Mouse (Mus musculus) brain, embryonic 14.5 days (tissue): ENCODE results near the gene Cela3b. TPM values are rescaled to one million over a fixed set of nuclear protein-coding genes. Genes with fewer than 3 reads are reported as not detected.

Experiments
- DNase-seq: peaks from one replicate; pipeline ENCODE4 v3.0.0-alpha.2; 2011; ENCODE audit warnings: low read depth
- CTCF ChIP-seq: fragments of 200-500 bp; IDR thresholded peaks from 2 replicates; pipeline ENCODE4 v1.5.1; 2012; ENCODE audit warnings: inconsistent platforms, mild to moderate bottlenecking, moderate library complexity, borderline replicate concordance; ENCODE audit not compliant: insufficient read depth, insufficient read length; ENCODE audit errors: extremely low read depth
- POLR2A ChIP-seq: fragments of 200-500 bp; IDR thresholded peaks from 2 replicates; pipeline ENCODE4 v1.6.1; 2012; ENCODE audit warnings: mild to moderate bottlenecking, inconsistent platforms, borderline replicate concordance; ENCODE audit not compliant: poor library complexity, insufficient read depth, insufficient read length, severe bottlenecking; ENCODE audit errors: extremely low read depth
- polyA plus RNA-seq: library from polyadenylated mRNA; depleted of rRNA; stranded (reverse); fragments of >200 nt; gene quantifications from 2 replicates; pipeline ENCODE4 v1.2.3, GENCODE M21; 2012

Cela3b gene
- polyA plus RNA-seq, 1 experiment, result not detected

DNA sequence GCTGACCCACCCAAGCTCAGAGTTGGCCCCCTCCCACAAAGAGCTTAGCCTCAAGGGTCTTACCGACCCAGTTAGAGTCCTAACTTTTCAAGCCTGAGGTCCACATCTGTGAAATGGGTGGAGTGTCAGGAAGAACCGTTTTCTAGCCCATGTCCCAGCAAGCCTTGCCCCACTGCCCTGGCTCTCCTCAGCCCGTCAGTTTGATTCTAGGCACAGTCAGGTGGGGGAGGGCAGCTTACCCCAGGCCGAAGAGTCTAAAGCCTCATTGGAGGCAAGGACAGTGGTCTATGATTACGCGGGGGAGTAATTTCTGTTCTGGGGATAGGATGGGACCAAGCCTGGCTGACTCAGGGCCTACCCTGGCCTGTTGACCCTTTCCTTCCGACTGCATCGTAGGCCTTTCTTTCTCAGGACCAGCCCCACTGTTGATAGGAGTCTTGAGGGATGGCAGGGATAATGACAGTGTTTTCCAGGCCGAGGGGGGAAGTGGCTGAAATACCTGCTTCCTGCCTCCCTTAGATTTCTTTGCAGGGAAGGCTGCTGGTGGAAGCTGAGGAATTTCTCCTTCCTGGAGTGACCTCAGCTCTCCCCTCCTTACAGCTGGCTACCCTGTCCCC, 40.5 kb upstream of the Cela3b start:
- TF ChIP-seq POLR2A, result no peak
- no peak for TF ChIP-seq CTCF
- no peak for DNase-seq

DNA sequence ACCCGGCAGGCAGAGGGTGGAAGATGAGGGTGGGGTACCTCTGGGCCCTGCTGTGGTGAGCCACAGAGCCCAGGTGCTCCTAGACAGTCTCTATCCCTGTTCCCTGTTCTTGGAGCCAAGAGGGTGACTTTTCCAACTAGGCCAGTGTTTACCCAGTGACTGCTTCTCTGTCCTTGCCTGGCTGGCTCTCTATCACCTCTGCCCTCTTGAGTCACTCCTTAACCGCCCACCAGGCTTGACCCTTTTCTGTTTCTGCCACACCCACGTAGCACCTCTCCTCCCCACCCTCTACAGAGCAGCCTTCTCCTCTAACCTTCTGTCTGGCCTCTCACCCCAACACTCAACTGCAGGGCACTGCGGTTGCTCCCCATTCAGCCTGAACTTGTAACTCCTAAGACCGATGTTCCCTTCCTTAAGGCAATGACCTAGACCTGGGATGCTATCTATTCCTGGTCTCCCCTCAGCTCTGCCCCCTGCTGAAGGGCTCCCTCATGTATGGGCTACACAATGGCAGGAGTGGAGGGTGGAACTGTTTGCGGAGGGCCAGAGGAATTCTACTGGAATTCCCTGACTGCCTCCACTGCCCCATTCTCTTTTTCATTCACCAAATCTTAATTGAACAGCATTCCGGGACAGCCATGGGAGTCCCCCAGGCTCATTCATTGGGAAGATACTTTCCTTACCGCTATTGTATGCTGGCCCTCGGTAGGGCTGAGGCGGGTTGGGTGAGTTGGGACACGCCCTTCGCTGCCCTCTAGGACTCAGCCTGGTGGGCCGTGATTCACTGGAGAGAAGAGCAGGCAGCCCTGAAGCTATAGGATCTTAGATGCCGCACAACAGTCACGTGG, 39.7 kb upstream of the Cela3b start:
- TF ChIP-seq CTCF (no peak), POLR2A (no peak)
- DNase-seq, result no peak

DNA sequence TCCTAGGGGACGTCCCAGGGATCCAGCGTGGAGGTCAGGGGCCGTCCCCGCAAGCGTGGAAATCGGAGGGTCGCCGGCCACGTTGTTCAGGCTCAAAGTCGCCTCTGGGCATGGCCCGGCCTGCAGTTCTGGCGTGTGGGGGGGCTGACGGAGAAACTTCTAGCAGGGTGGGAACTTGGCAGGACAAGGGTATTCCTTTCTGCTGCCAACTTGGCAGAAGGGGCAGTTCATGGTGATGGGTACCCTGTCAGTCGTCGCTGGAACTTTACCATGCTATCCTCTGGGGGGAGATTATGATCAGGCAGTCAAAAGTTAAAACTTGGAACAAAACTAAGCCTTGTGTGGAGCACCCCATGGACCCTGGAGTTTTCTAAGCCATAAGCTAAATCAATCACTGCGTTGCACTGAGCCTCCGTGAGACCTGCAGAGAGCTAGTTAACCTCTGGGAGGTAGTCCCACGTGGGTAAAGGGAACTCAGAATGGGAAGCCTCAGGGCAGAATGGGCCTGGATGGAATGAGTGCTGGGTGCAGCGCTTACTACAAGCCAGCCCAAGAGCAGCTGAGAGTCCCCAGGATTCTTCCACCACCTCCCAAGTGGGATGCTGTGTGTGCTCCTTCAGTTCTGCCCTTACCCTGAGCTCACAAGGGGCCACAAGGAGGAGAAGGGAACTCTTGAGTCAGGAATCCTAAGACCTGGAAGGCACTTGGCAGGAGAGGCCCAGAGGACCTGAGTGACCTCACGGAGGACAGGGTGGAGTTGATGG, 38.9 kb upstream of the Cela3b start:
- TF ChIP-seq POLR2A (no peak), CTCF (no peak)
- DNase-seq, result peak; percentile 68

DNA sequence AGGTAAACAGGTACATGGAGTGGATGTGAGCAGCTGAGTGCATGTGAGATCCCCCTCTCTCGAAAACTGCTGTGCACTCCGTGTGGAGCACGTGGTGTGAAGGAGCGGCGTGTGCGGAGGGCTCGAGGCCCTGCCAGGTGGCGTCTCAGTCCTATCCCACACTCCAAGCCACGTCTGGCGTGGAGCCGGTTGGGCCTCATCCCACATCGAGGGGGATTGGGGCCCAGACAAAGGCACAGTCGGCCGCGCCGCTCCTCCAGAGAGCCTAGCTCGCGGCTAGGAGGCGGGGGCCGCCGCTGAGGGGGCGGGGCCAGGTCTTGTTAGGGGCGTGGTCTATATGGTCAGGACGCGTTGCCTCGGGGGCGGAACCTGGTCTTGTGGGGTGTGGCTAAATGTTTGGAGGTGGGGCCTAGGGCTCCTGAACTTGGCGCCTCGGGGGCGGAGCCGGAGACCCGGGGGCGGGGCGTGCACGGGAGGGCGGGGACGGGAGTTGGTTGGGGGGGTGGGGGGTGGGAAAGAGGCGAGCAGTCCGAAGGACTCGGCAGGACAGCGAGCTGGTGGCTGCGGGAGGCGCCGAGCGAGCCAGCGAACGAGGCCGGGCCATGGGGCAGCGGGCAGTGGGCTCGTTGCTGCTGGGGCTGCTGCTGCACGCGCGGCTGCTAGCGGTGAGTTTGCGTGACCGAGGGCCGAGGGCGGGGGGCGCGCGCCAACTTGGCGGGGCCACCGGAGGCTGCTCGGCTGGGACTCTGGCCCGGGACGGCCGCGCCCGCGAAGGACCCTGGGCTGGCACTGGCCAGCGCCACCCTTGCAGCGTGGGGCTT, 38.1 kb upstream of the Cela3b start, which contains the start of gene Hspg2:
TSS of gene Hspg2 (plus strand) at position 510 of the 821 bp plus-strand sequence.
- DNase-seq, result peak; percentile 97
- TF ChIP-seq POLR2A, result peak; percentile 54; the same call in 1 of the 2 replicates
- no peak for TF ChIP-seq CTCF

DNA sequence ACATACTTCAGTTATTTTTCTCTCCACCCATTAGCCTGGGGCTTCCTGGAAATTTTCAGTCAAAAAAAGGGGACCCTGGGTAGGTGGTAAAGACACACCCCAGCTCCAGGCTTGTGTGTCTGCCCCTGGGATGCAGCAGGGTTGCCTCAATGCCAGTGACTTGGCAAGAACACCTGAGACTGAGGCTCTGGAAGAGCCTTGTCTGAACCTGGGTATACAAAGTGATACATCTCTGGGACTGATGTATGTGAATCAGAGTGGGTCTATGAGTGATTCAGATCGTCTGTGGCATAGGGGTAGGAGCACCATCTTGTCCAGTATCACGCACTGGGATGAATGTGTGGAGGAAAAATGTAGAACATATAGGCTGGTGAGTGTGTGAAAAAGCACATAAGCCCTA, 37.2 kb upstream of the Cela3b start:
- TF ChIP-seq POLR2A (no peak), CTCF (no peak)
- DNase-seq, result no peak

DNA sequence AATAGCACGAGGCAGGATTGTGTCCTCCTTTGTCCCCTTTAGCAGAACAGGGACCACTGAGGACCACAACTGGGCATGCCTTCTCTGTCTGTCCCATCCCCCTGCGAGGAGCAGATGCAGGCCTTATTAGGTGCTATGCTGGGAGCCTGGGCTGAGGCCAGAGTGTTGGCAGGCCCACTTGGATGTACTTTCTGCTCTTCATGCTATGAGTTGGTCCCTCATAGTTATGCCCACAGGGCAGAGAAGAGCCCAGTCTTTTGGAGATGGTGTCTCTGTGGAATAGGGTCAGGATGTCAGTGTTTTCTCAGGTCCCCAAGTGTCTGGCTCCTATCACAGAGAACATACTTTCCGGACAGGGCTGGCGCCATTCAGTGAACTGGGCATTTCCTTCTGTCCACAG, 36.7 kb upstream of the Cela3b start:
- DNase-seq, result no peak
- TF ChIP-seq POLR2A (no peak), CTCF (no peak)

DNA sequence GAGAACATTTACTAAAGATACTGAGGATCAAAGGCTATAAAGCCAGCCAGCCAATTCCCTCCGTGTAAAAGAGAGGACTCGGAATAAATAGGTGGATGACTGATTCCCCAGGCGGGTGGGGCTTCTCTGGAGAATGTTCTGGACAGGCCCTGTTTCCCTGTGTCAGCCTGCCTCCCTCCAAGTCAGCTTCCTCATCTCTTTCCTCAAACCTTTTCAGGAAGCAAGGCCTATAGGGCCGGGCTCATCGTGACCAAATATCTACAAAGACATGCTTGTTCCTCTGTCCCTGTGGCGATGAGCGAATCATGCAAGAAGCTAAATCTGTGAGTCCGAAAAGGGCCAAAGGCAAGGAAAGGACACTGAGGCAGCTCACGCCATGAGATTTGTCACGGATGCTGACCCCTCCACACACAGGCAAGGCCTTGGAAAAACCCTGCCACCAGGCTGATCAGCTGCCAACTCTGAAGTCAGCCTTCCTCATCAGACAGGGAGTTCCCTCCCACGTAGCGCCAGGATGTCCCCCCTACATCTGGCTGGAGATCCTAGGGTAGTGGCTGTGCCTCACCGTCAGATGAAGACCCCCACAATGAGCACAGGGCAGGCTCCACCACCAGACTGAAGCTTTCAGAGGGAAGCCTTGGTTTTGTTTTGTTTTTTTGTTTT, 34.9 kb upstream of the Cela3b start:
- no peak for DNase-seq
- TF ChIP-seq CTCF, result no peak
- TF ChIP-seq POLR2A, result no peak

DNA sequence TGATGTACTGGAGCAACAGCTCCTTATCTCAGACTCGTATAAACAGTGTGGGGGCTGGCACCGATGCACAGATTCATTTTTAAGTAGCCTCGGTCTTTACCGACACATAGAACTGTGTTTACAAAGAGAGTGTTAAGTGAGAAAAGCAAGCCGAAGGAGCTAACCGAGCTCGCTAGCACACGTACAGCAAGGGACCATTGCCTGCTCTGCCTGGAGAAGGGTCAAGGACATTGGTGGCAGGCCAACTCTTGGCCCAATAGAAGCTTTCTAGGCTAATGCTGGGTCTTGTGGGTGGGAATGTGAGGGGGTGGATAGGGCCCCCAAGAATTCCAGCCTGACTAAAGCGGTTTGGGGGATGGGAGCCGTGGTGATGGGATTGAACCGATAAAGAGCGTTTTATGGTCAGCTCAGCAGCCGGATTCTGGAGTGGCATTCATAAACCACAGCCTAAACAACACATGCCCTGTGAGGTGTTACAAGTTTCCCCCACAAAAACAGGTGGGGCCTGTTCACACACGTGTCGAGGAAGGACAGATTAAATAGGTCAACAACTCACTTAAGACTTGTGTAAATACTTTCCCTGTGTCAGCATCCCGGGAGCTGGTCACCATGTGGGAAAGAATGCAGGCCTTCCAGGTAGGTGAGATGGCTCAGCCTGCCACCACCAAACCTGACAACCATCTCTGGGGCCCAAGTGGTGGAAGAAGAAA, 31.8 kb upstream of the Cela3b start:
- no peak for TF ChIP-seq POLR2A
- TF ChIP-seq CTCF, result no peak
- no peak for DNase-seq

DNA sequence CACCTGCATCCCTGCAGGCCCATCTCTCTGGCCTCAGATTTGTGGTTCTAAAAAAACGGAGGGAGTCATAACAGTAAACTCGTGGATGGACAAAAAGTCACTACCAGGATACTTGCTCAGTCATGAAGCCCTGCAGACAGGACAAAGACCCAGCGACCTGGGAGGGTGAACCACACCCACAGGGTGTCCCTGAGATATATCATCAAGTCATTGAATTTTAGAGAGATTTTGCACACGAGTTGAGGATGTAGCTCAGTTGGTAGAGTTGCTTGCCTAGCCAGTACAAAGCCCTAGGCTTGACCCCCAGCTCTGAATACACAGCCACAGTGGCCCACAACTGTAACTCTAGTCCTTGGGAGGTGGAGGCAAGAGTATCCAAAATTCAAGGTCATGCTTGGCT, 30.9 kb upstream of the Cela3b start:
- TF ChIP-seq CTCF, result no peak
- no peak for TF ChIP-seq POLR2A
- no peak for DNase-seq

DNA sequence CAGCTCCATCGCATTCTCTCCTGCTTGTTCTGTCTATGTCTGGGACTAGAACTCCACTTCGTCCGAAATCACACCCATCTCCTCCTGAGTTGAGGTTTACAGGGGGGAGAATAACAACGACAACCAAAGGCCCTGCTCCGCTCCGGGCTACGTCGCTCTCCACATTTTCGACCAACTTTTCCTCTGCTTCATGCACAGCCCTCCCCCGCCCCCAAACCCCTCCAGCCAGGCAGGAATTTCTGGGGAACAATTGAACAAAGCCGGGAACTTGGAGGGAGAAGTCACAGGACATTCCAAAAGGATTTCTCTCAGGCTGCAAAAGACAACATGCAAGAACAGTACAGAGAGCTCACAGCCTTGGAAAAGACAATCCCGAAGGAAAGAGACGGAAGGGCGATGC, 30.3 kb upstream of the Cela3b start:
- DNase-seq, result no peak
- TF ChIP-seq POLR2A (no peak), CTCF (no peak)
